Mouse (Mus musculus): Measurements from ENCODE around the gene Gm49416. TPM values are rescaled to one million over a fixed set of nuclear protein-coding genes. Genes with fewer than 3 reads are reported as not detected.

Gm49416 gene
- polyA plus RNA-seq (2012; rRNA removed) (0.13 TPM in 1 of 2 replicates, not detected in the other), polyA plus RNA-seq (2014; fragmentation: Nextera tagmentation; extraction: Ambion mirVana) (not detected in 2 replicates)

- peaks cover 13 to 19% of the 10 kb centered on the region in 2 experiments for H3K4me1 ChIP-seq (replicated peaks; ENCODE audit: control insufficient read depth in 2 of 2, insufficient read depth in 2 of 2, low read length in 1 of 2)
- no peaks in the 10 kb centered on the region for H3K9me3 ChIP-seq (ENCODE audit: control insufficient read depth, low read length)
- peak within 1 kb of the TSS; percentile 78 for H3K27ac ChIP-seq
- no peak for TF ChIP-seq EP300 (IDR thresholded peaks at IDR 0.05; ENCODE audit: low read depth)
- no peak for TF ChIP-seq CTCF (IDR thresholded peaks at IDR 0.05; ENCODE audit: low read depth)
- H3K36me3 ChIP-seq (replicated peaks; ENCODE audit: control insufficient read depth, insufficient read depth, low read depth), result peaks cover 12% of the 10 kb centered on the region
- H3K9ac ChIP-seq (replicated peaks), result peak within 1 kb of the TSS; percentile 72
- H3K4me3 ChIP-seq (ENCODE audit: insufficient read depth in 1 of 2, low read depth in 2 of 2, low read length in 2 of 2), result peak within 1 kb of the TSS; percentile 75 to 97
- peak; percentile 94 to 95 (median 95) for DNase-seq (ENCODE audit: low read depth in 3 of 3, low spot score in 3 of 3)
- ATAC-seq (ENCODE audit: insufficient read depth), result peak; percentile 89
- H3K27me3 ChIP-seq (ENCODE audit: control insufficient read depth, insufficient read depth, low read length), result no peaks in the 10 kb centered on the region
- H3K4me2 ChIP-seq (ENCODE audit: low read depth), result peak within 1 kb of the TSS; percentile 95
- WGBS (ENCODE audit: insufficient replicate concordance), result under 1% methylated on average over 58 of the region's 58 CpGs
Observed at GRCm38 (mm10) chr19:8888511-8889385, at the start of gene Gm49416, which contains the start of gene 1810009A15Rik. Gene Gm49416 (plus strand): TSS chr19:8888926. Gene 1810009A15Rik (plus strand): TSS chr19:8888853.

GRCm38 (mm10) chr19:8839103-8839907, 49.4 kb upstream of the Gm49416 start, which contains the start of gene Gng3:
Gene Gng3 (minus strand): TSS chr19:8839194.
- peak within 1 kb of the TSS; percentile 8; the same call in 1 of the 2 replicates for H3K27ac ChIP-seq

DNA sequence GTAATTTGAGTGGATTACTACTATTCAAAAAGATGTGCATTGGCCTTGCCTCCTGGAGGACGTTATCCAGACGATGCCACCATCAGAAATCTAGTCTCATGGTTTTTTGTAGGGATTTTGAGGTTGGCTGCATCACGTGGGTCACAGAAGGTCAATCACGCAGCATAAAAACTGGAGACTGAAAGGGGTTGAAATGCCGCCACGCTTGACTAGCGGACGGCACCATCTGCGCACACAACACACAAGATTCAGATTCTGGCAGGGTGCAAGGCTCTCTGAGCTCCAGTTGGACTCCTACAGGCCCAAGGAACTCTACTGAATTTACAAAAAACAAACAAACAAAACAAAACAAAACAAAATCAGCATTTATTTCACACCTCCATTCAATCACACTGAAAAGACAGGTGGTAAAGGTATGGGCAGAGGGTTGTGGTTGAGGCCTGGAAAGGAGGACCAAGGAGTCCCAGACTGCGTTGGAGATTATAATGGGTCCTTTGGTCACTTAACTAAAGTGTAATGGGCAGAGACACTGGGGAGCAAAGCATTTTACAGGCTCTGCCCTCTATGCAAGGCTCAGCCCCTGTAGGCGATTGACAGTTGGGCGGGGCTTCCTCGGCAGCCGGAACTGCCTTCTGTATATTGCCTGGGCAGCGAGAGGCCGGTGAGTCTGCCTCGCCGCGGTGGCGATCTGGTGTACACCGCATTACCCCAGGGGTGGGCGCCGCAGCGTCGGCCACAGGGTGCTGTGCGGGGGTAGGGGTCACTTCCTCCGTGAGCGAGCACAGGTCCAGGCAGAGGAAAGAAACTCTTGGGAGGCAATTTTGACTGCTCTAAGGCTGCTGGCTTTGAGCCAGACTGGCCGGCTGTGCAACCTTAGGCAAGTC, 48.6 kb upstream of the Gm49416 start:
- Histone ChIP-seq H3K9ac (replicated peaks) (peak overlapping the region; percentile 51), H3K27ac (0 out of 2 replicates have a peak overlapping the region, but pooled peaks have one; percentile 8), H3K4me2 (ENCODE audit: low read depth) (peak overlapping the region; percentile 64), H3K4me1 (replicated peaks; ENCODE audit: control insufficient read depth in 2 of 2, insufficient read depth in 2 of 2, low read length in 1 of 2) (peaks cover 4 to 28% of the 10 kb centered on the region in 2 experiments), H3K4me3 (ENCODE audit: insufficient read depth in 1 of 2, low read depth in 2 of 2, low read length in 2 of 2) (peak overlapping the region; percentile 55 to 56), H3K36me3 (replicated peaks; ENCODE audit: control insufficient read depth, insufficient read depth, low read depth) (peaks cover 2% of the 10 kb centered on the region; the same call in 1 of the 2 replicates), H3K9me3 (ENCODE audit: control insufficient read depth, low read length) (no peaks in the 10 kb centered on the region), H3K27me3 (ENCODE audit: control insufficient read depth, insufficient read depth, low read length) (no peaks in the 10 kb centered on the region)
- ATAC-seq (ENCODE audit: insufficient read depth) (peak; percentile 67), DNase-seq (ENCODE audit: low read depth in 3 of 3, low spot score in 3 of 3) (peak in 2 of 3 experiments; percentile 60 to 61)
- WGBS (ENCODE audit: insufficient replicate concordance), result 26% methylated on average over 29 of the region's 29 CpGs
- TF ChIP-seq CTCF (IDR thresholded peaks at IDR 0.05; ENCODE audit: low read depth) (peak; percentile 17; the same call in 1 of the 2 replicates), EP300 (IDR thresholded peaks at IDR 0.05; ENCODE audit: low read depth) (no peak)

More at GRCm38 (mm10) chr19:8839103-8839907, 49.4 kb upstream of the Gm49416 start, which contains the start of gene Gng3:
- no peaks in the 10 kb centered on the region for H3K27me3 ChIP-seq (ENCODE audit: control insufficient read depth, insufficient read depth, low read length)
- no peak for TF ChIP-seq EP300 (IDR thresholded peaks at IDR 0.05; ENCODE audit: low read depth)
- TF ChIP-seq CTCF (IDR thresholded peaks at IDR 0.05; ENCODE audit: low read depth), result no peak
- H3K9me3 ChIP-seq (ENCODE audit: control insufficient read depth, low read length), result no peaks in the 10 kb centered on the region
- peak within 1 kb of the TSS; percentile 90 for H3K4me2 ChIP-seq (ENCODE audit: low read depth)
- 71% methylated on average over 11 of the region's 11 CpGs for WGBS (ENCODE audit: insufficient replicate concordance)
- peak within 1 kb of the TSS; percentile 78 for H3K9ac ChIP-seq (replicated peaks)
- no peak for DNase-seq (ENCODE audit: low read depth in 3 of 3, low spot score in 3 of 3)
- ATAC-seq (ENCODE audit: insufficient read depth), result no peak
- peaks cover 7% of the 10 kb centered on the region for H3K36me3 ChIP-seq (replicated peaks; ENCODE audit: control insufficient read depth, insufficient read depth, low read depth)
- H3K4me1 ChIP-seq (replicated peaks; ENCODE audit: control insufficient read depth in 2 of 2, insufficient read depth in 2 of 2, low read length in 1 of 2), result peaks cover 4 to 28% of the 10 kb centered on the region in 2 experiments
- H3K4me3 ChIP-seq (ENCODE audit: insufficient read depth in 1 of 2, low read depth in 2 of 2, low read length in 2 of 2), result peak within 1 kb of the TSS; percentile 60 to 62

GRCm38 (mm10) chr19:8841012-8841411, 47.7 kb upstream of the Gm49416 start:
- no peaks in the 10 kb centered on the region for H3K27me3 ChIP-seq (ENCODE audit: control insufficient read depth, insufficient read depth, low read length)
- no peak overlapping the region for H3K27ac ChIP-seq
- peak overlapping the region; percentile 55 to 56; a peak in 3 of 4 replicates for H3K4me3 ChIP-seq (ENCODE audit: insufficient read depth in 1 of 2, low read depth in 2 of 2, low read length in 2 of 2)
- ATAC-seq (ENCODE audit: insufficient read depth) (no peak), DNase-seq (ENCODE audit: low read depth in 3 of 3, low spot score in 3 of 3) (no peak)
- H3K4me2 ChIP-seq (ENCODE audit: low read depth), result peak overlapping the region; percentile 64
- peaks cover 4 to 28% of the 10 kb centered on the region in 2 experiments for H3K4me1 ChIP-seq (replicated peaks; ENCODE audit: control insufficient read depth in 2 of 2, insufficient read depth in 2 of 2, low read length in 1 of 2)
- WGBS (ENCODE audit: insufficient replicate concordance), result 73% methylated on average over 7 of the region's 7 CpGs
- H3K9ac ChIP-seq (replicated peaks), result peak overlapping the region; percentile 51
- no peaks in the 10 kb centered on the region; the same call in none of the 2 replicates for H3K36me3 ChIP-seq (replicated peaks; ENCODE audit: control insufficient read depth, insufficient read depth, low read depth)
- TF ChIP-seq EP300 (IDR thresholded peaks at IDR 0.05; ENCODE audit: low read depth) (no peak), CTCF (IDR thresholded peaks at IDR 0.05; ENCODE audit: low read depth) (no peak)
- no peaks in the 10 kb centered on the region for H3K9me3 ChIP-seq (ENCODE audit: control insufficient read depth, low read length)

Data from liver, embryonic 14.5 days (tissue).